Mouse (Mus musculus) embryonic facial prominence, embryonic 12.5 days (tissue): ENCODE data around the gene Tctex1d2. TPM values are rescaled to one million over a fixed set of nuclear protein-coding genes. Genes with fewer than 3 reads are reported as not detected.

Experiments used
- ATAC-seq: fragments of 200-750 bp; cut with Nextera tagmentation; 2 replicates; pipeline ENCODE4 v1.8.0; 2017; ENCODE audit not compliant: insufficient number of reproducible peaks, insufficient read depth, low FRiP score, low TSS enrichment
- H3K27ac ChIP-seq: fragments of 300-500 bp; sonication (generic); 2 replicates; pipeline ENCODE4 v1.5.1; 2016; ENCODE audit warnings: mild to moderate bottlenecking
- H3K27me3 ChIP-seq: fragments of 300-500 bp; sonication (generic); 2 replicates; pipeline ENCODE4 v1.6.1; 2016; ENCODE audit warnings: mild to moderate bottlenecking, moderate library complexity
- H3K36me3 ChIP-seq: fragments of 300-500 bp; sonication (generic); 2 replicates; pipeline ENCODE4 v1.6.1; 2016; ENCODE audit warnings: mild to moderate bottlenecking
- H3K4me1 ChIP-seq: fragments of 300-500 bp; sonication (generic); 2 replicates; pipeline ENCODE4 v1.6.1; 2016
- H3K4me2 ChIP-seq: fragments of 300-500 bp; sonication (generic); replicated peaks from 2 replicates; pipeline ENCODE4 v1.6.1; 2016; ENCODE audit warnings: mild to moderate bottlenecking, moderate library complexity
- H3K4me3 ChIP-seq: fragments of 300-500 bp; sonication (generic); 2 replicates; pipeline ENCODE4 v1.5.1; 2016; ENCODE audit warnings: mild to moderate bottlenecking
- H3K9ac ChIP-seq: fragments of 300-500 bp; sonication (generic); 2 replicates; pipeline ENCODE4 v1.6.1; 2016; ENCODE audit warnings: mild to moderate bottlenecking, moderate library complexity
- H3K9me3 ChIP-seq: fragments of 300-500 bp; sonication (generic); 2 replicates; pipeline ENCODE4 v1.6.1; 2016; ENCODE audit warnings: mild to moderate bottlenecking, moderate library complexity
- WGBS: fragments of 180-500 bp; shearing (Covaris S2); methylation state at CpG from one replicate; pipeline ENCODE4 v1.1.7; 2016; 5-methylcytosine and 5-hydroxymethylcytosine counted together
- polyA plus RNA-seq: library from polyadenylated mRNA; unstranded; fragments of >200 nt; fragmentation: Nextera tagmentation; extraction: Ambion mirVana; gene quantifications from 2 replicates; pipeline ENCODE4 v1.2.1, GENCODE M21; 2016

Gene Tctex1d2
- polyA plus RNA-seq, 1 experiment from 2014 or later: 25.6 TPM

- no peaks in the 10 kb centered on the region for H3K9me3 ChIP-seq
- H3K4me2 ChIP-seq: peak overlapping the region; percentile 24
- peak overlapping the region; percentile 89 for H3K27ac ChIP-seq
- H3K9ac ChIP-seq: no peak overlapping the region
- H3K36me3 ChIP-seq: peaks cover 22% of the 10 kb centered on the region; the same call in 1 of the 2 replicates
- no peak overlapping the region for H3K4me3 ChIP-seq
- ATAC-seq: no peak
- H3K4me1 ChIP-seq: peaks cover 10% of the 10 kb centered on the region; the same call in 1 of the 2 replicates
- no peaks in the 10 kb centered on the region for H3K27me3 ChIP-seq
- WGBS: 30% methylated on average over 5 of the region's 5 CpGs
Observed at GRCm38 (mm10) chr16:32454646-32455045, 35.1 kb downstream of the Tctex1d2 start.

DNA sequence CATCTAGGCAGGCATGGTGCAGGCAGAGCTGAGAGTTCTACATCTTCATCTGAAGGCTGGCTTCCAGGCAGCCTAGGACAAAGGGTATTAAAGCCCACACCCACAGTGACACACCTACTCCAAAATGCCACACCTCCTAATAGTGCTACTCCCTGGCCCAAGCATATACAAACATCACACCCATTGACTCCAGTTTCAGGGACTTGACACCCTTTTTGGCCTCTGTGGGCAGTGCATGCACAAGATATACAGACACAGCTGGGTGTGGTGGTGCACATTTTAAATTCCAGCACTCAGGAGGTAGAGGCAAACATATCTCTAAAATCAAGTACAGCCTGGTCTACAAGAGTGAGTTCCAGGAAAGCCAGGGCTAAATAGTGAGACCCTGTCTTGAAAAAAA, 36.6 kb downstream of the Tctex1d2 start:
- Histone ChIP-seq H3K36me3 (peaks cover 22% of the 10 kb centered on the region; the same call in 1 of the 2 replicates), H3K27me3 (no peaks in the 10 kb centered on the region), H3K27ac (no peak overlapping the region), H3K9ac (no peak overlapping the region), H3K4me2 (no peak overlapping the region), H3K9me3 (no peaks in the 10 kb centered on the region), H3K4me3 (no peak overlapping the region), H3K4me1 (peaks cover 10% of the 10 kb centered on the region; the same call in 1 of the 2 replicates)
- no peak for ATAC-seq

GRCm38 (mm10) chr16:32456761-32457160, 37.3 kb downstream of the Tctex1d2 start:
- H3K4me2 ChIP-seq: no peak overlapping the region
- no peak for ATAC-seq
- peaks cover 10% of the 10 kb centered on the region; the same call in 1 of the 2 replicates for H3K4me1 ChIP-seq
- H3K27me3 ChIP-seq: no peaks in the 10 kb centered on the region
- H3K4me3 ChIP-seq: no peak overlapping the region
- H3K9ac ChIP-seq: no peak overlapping the region
- H3K36me3 ChIP-seq: peaks cover 20% of the 10 kb centered on the region; the same call in 1 of the 2 replicates
- 91% methylated on average over 1 of the region's 1 CpGs for WGBS
- H3K27ac ChIP-seq: no peak overlapping the region
- H3K9me3 ChIP-seq: no peaks in the 10 kb centered on the region

GRCm38 (mm10) chr16:32457589-32458386, 38.3 kb downstream of the Tctex1d2 start:
- H3K27ac ChIP-seq: no peak overlapping the region
- no peak overlapping the region for H3K4me2 ChIP-seq
- ATAC-seq: no peak
- no peaks in the 10 kb centered on the region for H3K9me3 ChIP-seq
- H3K9ac ChIP-seq: no peak overlapping the region
- peaks cover 10% of the 10 kb centered on the region; the same call in 1 of the 2 replicates for H3K4me1 ChIP-seq
- 55% methylated on average over 10 of the region's 10 CpGs for WGBS
- no peak overlapping the region for H3K4me3 ChIP-seq
- no peaks in the 10 kb centered on the region for H3K27me3 ChIP-seq
- H3K36me3 ChIP-seq: peaks cover 11% of the 10 kb centered on the region; the same call in 1 of the 2 replicates

GRCm38 (mm10) chr16:32460518-32460917, 41.0 kb downstream of the Tctex1d2 start:
- H3K36me3 ChIP-seq: peaks cover 8% of the 10 kb centered on the region; the same call in 1 of the 2 replicates
- no peak overlapping the region for H3K4me2 ChIP-seq
- H3K9me3 ChIP-seq: no peaks in the 10 kb centered on the region
- no peaks in the 10 kb centered on the region for H3K4me1 ChIP-seq
- 60% methylated on average over 4 of the region's 4 CpGs for WGBS
- H3K27me3 ChIP-seq: no peaks in the 10 kb centered on the region
- ATAC-seq: no peak
- H3K9ac ChIP-seq: no peak overlapping the region
- no peak overlapping the region for H3K27ac ChIP-seq
- no peak overlapping the region for H3K4me3 ChIP-seq

- no peak overlapping the region for H3K4me2 ChIP-seq
- H3K27ac ChIP-seq: no peak overlapping the region
- no peaks in the 10 kb centered on the region for H3K9me3 ChIP-seq
- ATAC-seq: no peak
- no peak overlapping the region for H3K9ac ChIP-seq
- peaks cover 3% of the 10 kb centered on the region; the same call in 1 of the 2 replicates for H3K36me3 ChIP-seq
- H3K27me3 ChIP-seq: no peaks in the 10 kb centered on the region
- WGBS: 82% methylated on average over 5 of the region's 5 CpGs
- H3K4me1 ChIP-seq: no peaks in the 10 kb centered on the region
- H3K4me3 ChIP-seq: no peak overlapping the region
Observed at GRCm38 (mm10) chr16:32461713-32462112, 42.2 kb downstream of the Tctex1d2 start.

- Histone ChIP-seq H3K4me3 (no peak overlapping the region), H3K9ac (no peak overlapping the region), H3K36me3 (peaks cover 10% of the 10 kb centered on the region; the same call in 1 of the 2 replicates), H3K4me2 (no peak overlapping the region), H3K27me3 (no peaks in the 10 kb centered on the region), H3K9me3 (no peaks in the 10 kb centered on the region), H3K27ac (no peak overlapping the region), H3K4me1 (no peaks in the 10 kb centered on the region)
- ATAC-seq: no peak
- WGBS: 95% methylated on average over 16 of the region's 16 CpGs
Observed at GRCm38 (mm10) chr16:32462950-32463349, 43.4 kb downstream of the Tctex1d2 start.

- Histone ChIP-seq H3K4me1 (no peaks in the 10 kb centered on the region), H3K27me3 (no peaks in the 10 kb centered on the region), H3K9me3 (no peaks in the 10 kb centered on the region), H3K4me3 (no peak overlapping the region), H3K4me2 (no peak overlapping the region), H3K36me3 (peaks cover 10% of the 10 kb centered on the region; the same call in 1 of the 2 replicates), H3K9ac (no peak overlapping the region), H3K27ac (no peak overlapping the region)
- no peak for ATAC-seq
- 81% methylated on average over 2 of the region's 2 CpGs for WGBS
Observed at GRCm38 (mm10) chr16:32463426-32463825, 43.9 kb downstream of the Tctex1d2 start.

GRCm38 (mm10) chr16:32464908-32465307, 45.4 kb downstream of the Tctex1d2 start:
- no peak for ATAC-seq
- Histone ChIP-seq H3K27ac (no peak overlapping the region), H3K36me3 (peaks cover 11% of the 10 kb centered on the region), H3K9ac (no peak overlapping the region), H3K27me3 (no peaks in the 10 kb centered on the region), H3K4me1 (no peaks in the 10 kb centered on the region), H3K4me3 (no peak overlapping the region), H3K9me3 (no peaks in the 10 kb centered on the region), H3K4me2 (no peak overlapping the region)
- WGBS: 0% methylated on average over 1 of the region's 1 CpGs

- H3K9me3 ChIP-seq: no peaks in the 10 kb centered on the region
- no peaks in the 10 kb centered on the region for H3K27me3 ChIP-seq
- no peak for ATAC-seq
- no peaks in the 10 kb centered on the region for H3K4me1 ChIP-seq
- 49% methylated on average over 3 of the region's 3 CpGs for WGBS
- H3K4me2 ChIP-seq: no peak overlapping the region
- no peak overlapping the region for H3K9ac ChIP-seq
- no peak overlapping the region for H3K27ac ChIP-seq
- no peak overlapping the region for H3K4me3 ChIP-seq
- peaks cover 23% of the 10 kb centered on the region for H3K36me3 ChIP-seq
Observed at GRCm38 (mm10) chr16:32468488-32468887, 49.0 kb downstream of the Tctex1d2 start.

GRCm38 (mm10) chr16:32469404-32470105, 50.1 kb downstream of the Tctex1d2 start:
- Histone ChIP-seq H3K4me3 (no peak overlapping the region), H3K27me3 (no peaks in the 10 kb centered on the region), H3K9ac (no peak overlapping the region), H3K27ac (no peak overlapping the region), H3K4me1 (no peaks in the 10 kb centered on the region), H3K36me3 (peaks cover 20% of the 10 kb centered on the region), H3K9me3 (no peaks in the 10 kb centered on the region), H3K4me2 (no peak overlapping the region)
- 72% methylated on average over 5 of the region's 5 CpGs for WGBS
- no peak for ATAC-seq
